Mouse (Mus musculus): ENCODE measurements around the gene Bcl6. TPM values are rescaled to one million over a fixed set of nuclear protein-coding genes. Genes with fewer than 3 reads are reported as not detected.
A peak's percentile ranks its signal among the peaks of the same experiment; 100 is the strongest.

Bcl6 gene
- polyA plus RNA-seq, 1 experiment from 2014 or later = 0.49 TPM

DNA sequence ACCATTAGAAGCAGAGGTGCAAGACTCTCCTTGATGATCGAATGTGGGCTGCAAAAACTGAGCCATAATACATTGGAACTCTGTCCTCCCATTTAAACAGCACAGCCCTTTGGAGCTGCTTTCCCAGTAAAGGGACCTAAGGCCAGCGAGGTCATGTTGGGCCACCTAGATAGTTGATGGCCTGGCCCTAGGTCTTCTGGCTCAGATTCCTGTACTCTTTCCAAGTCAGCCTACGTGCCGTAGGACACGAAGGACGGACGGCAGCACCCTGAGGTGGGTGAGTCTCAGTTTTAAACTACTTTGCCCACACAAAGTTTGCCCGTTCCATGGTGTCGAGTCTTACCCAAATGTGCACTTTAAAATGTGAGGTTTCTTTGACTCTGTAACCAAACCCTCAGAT lies 9.2 kb downstream of the Bcl6 start:
- WGBS = 88% methylated on average over 9 of the region's 9 CpGs
- 0 out of 2 replicates have a peak, but pooled peaks cover 7% of the 10 kb centered on the region for H3K27me3 ChIP-seq (ENCODE audit: control insufficient read depth, insufficient read depth, low read length)
- H3K9me3 ChIP-seq (ENCODE audit: control insufficient read depth, low read length) = no peaks in the 10 kb centered on the region
- H3K4me1 ChIP-seq (ENCODE audit: control insufficient read depth in 2 of 2, insufficient read depth in 2 of 2, low read length in 2 of 2) = peaks cover 11 to 20% of the 10 kb centered on the region in 2 experiments; a peak in 3 of 4 replicates
- H3K9ac ChIP-seq (ENCODE audit: low read length) = no peak overlapping the region
- ATAC-seq (ENCODE audit: insufficient number of reproducible peaks, insufficient read depth, low FRiP score, low read depth) = no peak
- H3K4me2 ChIP-seq (ENCODE audit: low read length) = no peak overlapping the region
- no peak overlapping the region for H3K27ac ChIP-seq (replicated peaks in 1 of 2; ENCODE audit: control insufficient read depth in 1 of 2, insufficient read depth in 1 of 2, low read depth in 2 of 2, low read length in 2 of 2)
- H3K4me3 ChIP-seq (ENCODE audit: control insufficient read depth in 1 of 2, insufficient read depth in 1 of 2, low read depth in 1 of 2, low read length in 2 of 2) = no peak overlapping the region
- no peaks in the 10 kb centered on the region for H3K36me3 ChIP-seq (ENCODE audit: control insufficient read depth, insufficient read depth, low read length)

DNA sequence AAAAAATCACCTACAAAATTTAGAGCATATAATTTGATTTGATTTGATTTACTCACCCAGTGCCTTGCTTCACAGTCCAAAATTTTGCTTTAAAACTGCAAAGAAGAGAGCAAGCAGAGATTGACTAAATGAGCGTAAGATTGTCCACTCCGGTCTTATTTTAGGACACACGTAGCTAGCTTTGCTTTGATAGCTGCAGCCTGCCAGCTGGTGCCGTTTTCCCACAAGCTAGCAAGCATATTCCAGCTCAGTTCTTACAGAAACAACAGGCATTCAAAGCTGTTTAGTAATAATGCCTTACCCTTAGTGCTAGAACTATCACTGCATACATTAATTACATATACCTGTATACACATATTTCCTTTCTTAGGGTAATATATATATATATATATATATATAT lies 10.2 kb downstream of the Bcl6 start:
- no peak overlapping the region for H3K9ac ChIP-seq (ENCODE audit: low read length)
- 70% methylated on average over 4 of the region's 4 CpGs for WGBS

GRCm38 (mm10) chr16:23977732-23978131 lies 10.9 kb downstream of the Bcl6 start:
- Histone ChIP-seq H3K4me1 (ENCODE audit: control insufficient read depth in 2 of 2, insufficient read depth in 2 of 2, low read length in 2 of 2) (peaks cover 19 to 27% of the 10 kb centered on the region in 2 experiments), H3K9me3 (ENCODE audit: control insufficient read depth, low read length) (no peaks in the 10 kb centered on the region), H3K4me3 (ENCODE audit: control insufficient read depth in 1 of 2, insufficient read depth in 1 of 2, low read depth in 1 of 2, low read length in 2 of 2) (no peak overlapping the region), H3K27ac (replicated peaks in 1 of 2; ENCODE audit: control insufficient read depth in 1 of 2, insufficient read depth in 1 of 2, low read depth in 2 of 2, low read length in 2 of 2) (no peak overlapping the region), H3K9ac (ENCODE audit: low read length) (no peak overlapping the region), H3K36me3 (ENCODE audit: control insufficient read depth, insufficient read depth, low read length) (0 out of 2 replicates have a peak, but pooled peaks cover 1% of the 10 kb centered on the region), H3K27me3 (ENCODE audit: control insufficient read depth, insufficient read depth, low read length) (0 out of 2 replicates have a peak, but pooled peaks cover 7% of the 10 kb centered on the region), H3K4me2 (ENCODE audit: low read length) (no peak overlapping the region)
- WGBS = 82% methylated on average over 3 of the region's 3 CpGs
- no peak for ATAC-seq (ENCODE audit: insufficient number of reproducible peaks, insufficient read depth, low FRiP score, low read depth)

More for the DNA sequence above, 10.2 kb downstream of the Bcl6 start:
- Histone ChIP-seq H3K36me3 (ENCODE audit: control insufficient read depth, insufficient read depth, low read length) (no peaks in the 10 kb centered on the region), H3K4me3 (ENCODE audit: control insufficient read depth in 1 of 2, insufficient read depth in 1 of 2, low read depth in 1 of 2, low read length in 2 of 2) (no peak overlapping the region), H3K9me3 (ENCODE audit: control insufficient read depth, low read length) (no peaks in the 10 kb centered on the region), H3K27me3 (ENCODE audit: control insufficient read depth, insufficient read depth, low read length) (0 out of 2 replicates have a peak, but pooled peaks cover 7% of the 10 kb centered on the region), H3K27ac (replicated peaks in 1 of 2; ENCODE audit: control insufficient read depth in 1 of 2, insufficient read depth in 1 of 2, low read depth in 2 of 2, low read length in 2 of 2) (no peak overlapping the region), H3K4me1 (ENCODE audit: control insufficient read depth in 2 of 2, insufficient read depth in 2 of 2, low read length in 2 of 2) (peaks cover 15 to 21% of the 10 kb centered on the region in 2 experiments), H3K4me2 (ENCODE audit: low read length) (no peak overlapping the region)
- no peak for ATAC-seq (ENCODE audit: insufficient number of reproducible peaks, insufficient read depth, low FRiP score, low read depth)

DNA sequence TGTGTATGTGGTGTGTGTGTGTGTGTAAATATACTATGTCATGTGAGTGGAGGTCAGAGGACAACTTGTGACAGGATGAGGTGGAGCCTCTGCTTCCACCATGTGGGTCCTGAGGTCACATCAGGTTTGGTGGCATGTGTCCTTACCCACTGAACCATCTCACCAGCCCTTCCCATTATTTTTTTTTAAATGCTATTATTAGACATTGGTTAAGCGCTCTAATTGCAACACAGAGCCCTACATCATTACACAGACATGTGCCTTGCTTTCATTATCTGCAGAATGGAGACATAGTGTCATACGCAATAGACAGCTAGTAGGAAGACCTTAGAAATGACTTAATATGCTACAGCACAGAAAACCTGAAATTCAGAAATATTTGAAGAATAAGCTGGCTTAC lies 12.5 kb downstream of the Bcl6 start:
- Histone ChIP-seq H3K9ac (ENCODE audit: low read length) (no peak overlapping the region), H3K27me3 (ENCODE audit: control insufficient read depth, insufficient read depth, low read length) (0 out of 2 replicates have a peak, but pooled peaks cover 7% of the 10 kb centered on the region), H3K4me3 (ENCODE audit: control insufficient read depth in 1 of 2, insufficient read depth in 1 of 2, low read depth in 1 of 2, low read length in 2 of 2) (no peak overlapping the region), H3K36me3 (ENCODE audit: control insufficient read depth, insufficient read depth, low read length) (0 out of 2 replicates have a peak, but pooled peaks cover 3% of the 10 kb centered on the region), H3K4me2 (ENCODE audit: low read length) (no peak overlapping the region), H3K4me1 (ENCODE audit: control insufficient read depth in 2 of 2, insufficient read depth in 2 of 2, low read length in 2 of 2) (peaks cover 23 to 31% of the 10 kb centered on the region in 2 experiments), H3K27ac (replicated peaks in 1 of 2; ENCODE audit: control insufficient read depth in 1 of 2, insufficient read depth in 1 of 2, low read depth in 2 of 2, low read length in 2 of 2) (no peak overlapping the region), H3K9me3 (ENCODE audit: control insufficient read depth, low read length) (no peaks in the 10 kb centered on the region)
- no peak for ATAC-seq (ENCODE audit: insufficient number of reproducible peaks, insufficient read depth, low FRiP score, low read depth)
- whole genome bisulfite sequencing = 78% methylated on average over 2 of the region's 2 CpGs

- no peaks in the 10 kb centered on the region for H3K27me3 ChIP-seq (ENCODE audit: control insufficient read depth, insufficient read depth, low read length)
Observed at GRCm38 (mm10) chr16:23973635-23974367, 14.9 kb downstream of the Bcl6 start.

GRCm38 (mm10) chr16:23972901-23973300 lies 15.8 kb downstream of the Bcl6 start:
- 22% methylated on average over 11 of the region's 11 CpGs for WGBS
- Histone ChIP-seq H3K27me3 (ENCODE audit: control insufficient read depth, insufficient read depth, low read length) (no peaks in the 10 kb centered on the region), H3K4me1 (ENCODE audit: control insufficient read depth in 2 of 2, insufficient read depth in 2 of 2, low read length in 2 of 2) (peaks cover 25 to 27% of the 10 kb centered on the region in 2 experiments), H3K9ac (ENCODE audit: low read length) (no peak overlapping the region), H3K36me3 (ENCODE audit: control insufficient read depth, insufficient read depth, low read length) (0 out of 2 replicates have a peak, but pooled peaks cover 3% of the 10 kb centered on the region), H3K4me3 (ENCODE audit: control insufficient read depth in 1 of 2, insufficient read depth in 1 of 2, low read depth in 1 of 2, low read length in 2 of 2) (no peak overlapping the region), H3K9me3 (ENCODE audit: control insufficient read depth, low read length) (no peaks in the 10 kb centered on the region; the same call in 1 of the 2 replicates), H3K4me2 (ENCODE audit: low read length) (no peak overlapping the region), H3K27ac (replicated peaks in 1 of 2; ENCODE audit: control insufficient read depth in 1 of 2, insufficient read depth in 1 of 2, low read depth in 2 of 2, low read length in 2 of 2) (no peak overlapping the region)
- ATAC-seq (ENCODE audit: insufficient number of reproducible peaks, insufficient read depth, low FRiP score, low read depth) = peak; percentile 24; the same call in 1 of the 2 replicates

More at GRCm38 (mm10) chr16:23973635-23974367, 14.9 kb downstream of the Bcl6 start:
- Histone ChIP-seq H3K4me2 (ENCODE audit: low read length) (no peak overlapping the region), H3K9me3 (ENCODE audit: control insufficient read depth, low read length) (no peaks in the 10 kb centered on the region), H3K9ac (ENCODE audit: low read length) (no peak overlapping the region), H3K27ac (replicated peaks in 1 of 2; ENCODE audit: control insufficient read depth in 1 of 2, insufficient read depth in 1 of 2, low read depth in 2 of 2, low read length in 2 of 2) (no peak overlapping the region), H3K36me3 (ENCODE audit: control insufficient read depth, insufficient read depth, low read length) (0 out of 2 replicates have a peak, but pooled peaks cover 3% of the 10 kb centered on the region), H3K4me3 (ENCODE audit: control insufficient read depth in 1 of 2, insufficient read depth in 1 of 2, low read depth in 1 of 2, low read length in 2 of 2) (no peak overlapping the region), H3K4me1 (ENCODE audit: control insufficient read depth in 2 of 2, insufficient read depth in 2 of 2, low read length in 2 of 2) (peaks cover 25 to 27% of the 10 kb centered on the region in 2 experiments)
- 69% methylated on average over 9 of the region's 9 CpGs for WGBS
- no peak for ATAC-seq (ENCODE audit: insufficient number of reproducible peaks, insufficient read depth, low FRiP score, low read depth)

DNA sequence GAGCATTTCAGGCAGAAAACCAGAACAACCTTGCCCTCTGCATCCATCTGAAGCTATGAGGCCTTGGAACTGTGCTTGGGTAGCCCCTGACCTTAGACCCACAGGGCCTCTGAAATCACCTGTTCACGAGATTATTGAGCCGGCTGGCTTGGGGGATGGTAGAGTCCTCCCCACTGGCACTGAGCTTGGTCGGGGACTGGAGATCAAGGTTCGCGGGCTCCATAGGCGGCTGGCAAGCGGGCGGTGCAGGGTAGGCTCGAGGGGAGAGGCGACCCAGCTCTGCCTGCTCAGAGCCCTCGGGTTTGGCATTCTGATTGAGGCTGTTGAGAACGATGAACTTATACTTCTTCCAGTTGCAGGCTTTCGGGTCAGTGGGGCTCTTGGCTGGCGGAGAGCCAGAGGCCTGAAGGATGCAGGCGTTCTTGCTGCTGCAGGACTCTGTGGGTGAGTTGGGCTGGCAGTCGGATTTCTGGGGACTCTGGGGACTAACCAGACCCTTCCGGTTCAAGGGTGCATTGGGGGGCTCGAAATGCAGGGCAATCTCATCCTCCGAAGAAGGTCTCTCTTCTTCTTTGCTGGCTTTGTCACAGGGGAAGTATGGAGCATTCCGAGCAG lies 16.4 kb downstream of the Bcl6 start:
- no peak overlapping the region for H3K4me3 ChIP-seq (ENCODE audit: control insufficient read depth in 1 of 2, insufficient read depth in 1 of 2, low read depth in 1 of 2, low read length in 2 of 2)
- H3K4me1 ChIP-seq (ENCODE audit: control insufficient read depth in 2 of 2, insufficient read depth in 2 of 2, low read length in 2 of 2) = peaks cover 25 to 27% of the 10 kb centered on the region in 2 experiments
- no peak overlapping the region for H3K4me2 ChIP-seq (ENCODE audit: low read length)
- H3K36me3 ChIP-seq (ENCODE audit: control insufficient read depth, insufficient read depth, low read length) = 0 out of 2 replicates have a peak, but pooled peaks cover 3% of the 10 kb centered on the region
- no peaks in the 10 kb centered on the region; the same call in 1 of the 2 replicates for H3K9me3 ChIP-seq (ENCODE audit: control insufficient read depth, low read length)
- whole genome bisulfite sequencing = 73% methylated on average over 20 of the region's 20 CpGs
- no peak for ATAC-seq (ENCODE audit: insufficient number of reproducible peaks, insufficient read depth, low FRiP score, low read depth)
- no peaks in the 10 kb centered on the region for H3K27me3 ChIP-seq (ENCODE audit: control insufficient read depth, insufficient read depth, low read length)
- no peak overlapping the region for H3K27ac ChIP-seq (replicated peaks in 1 of 2; ENCODE audit: control insufficient read depth in 1 of 2, insufficient read depth in 1 of 2, low read depth in 2 of 2, low read length in 2 of 2)
- no peak overlapping the region for H3K9ac ChIP-seq (ENCODE audit: low read length)

All from heart, embryonic 14.5 days (tissue).